In genomic region chr14:34089796-34090195, GRCm38 (mm10) we compare ENCODE assay signal across 19 mouse cellular contexts. TPM values are rescaled to one million over a fixed set of nuclear protein-coding genes. Genes with fewer than 3 reads are reported as not detected.
"Had no signal": no experiment of that assay in that cellular context is flagged by ENCODE, and none has a peak within 500 bp of the region (broad histone marks: within the 10 kb centered on the region; RNA-seq: fewer than 3 reads in every experiment).

No protein-coding gene starts in this region.

- H3K4me3 ChIP-seq: layer of hippocampus, adult 2 months; limb, embryonic 10.5 days; liver, embryonic 15.5 days; megakaryocyte, embryonic 14.5 days; midbrain, embryonic 12.5 days; neural tube, embryonic 15.5 days had no signal

- H3K27me3 ChIP-seq: liver, embryonic 15.5 days; megakaryocyte, embryonic 14.5 days; midbrain, embryonic 12.5 days; neural tube, embryonic 15.5 days had no signal

- H3K9me3 ChIP-seq: limb, embryonic 10.5 days; liver, embryonic 15.5 days; megakaryocyte, embryonic 14.5 days; midbrain, embryonic 12.5 days; neural tube, embryonic 15.5 days had no signal

- ATAC-seq: lung, postnatal 0 days; midbrain, embryonic 16.5 days had no signal

- H3K36me3 ChIP-seq: limb, embryonic 10.5 days; liver, embryonic 15.5 days; midbrain, embryonic 12.5 days; neural tube, embryonic 15.5 days had no signal

- H3K4me2 ChIP-seq: liver, embryonic 11.5 days; liver, embryonic 15.5 days; midbrain, embryonic 12.5 days; neural tube, embryonic 15.5 days had no signal

- DNase-seq: kidney, postnatal 4 days; lung, adult 2 months; lung, postnatal 4 days; thymus, postnatal 4 days had no signal

- H3K9ac ChIP-seq: liver, embryonic 15.5 days; midbrain, embryonic 12.5 days; neural tube, embryonic 15.5 days had no signal

- H3K27ac ChIP-seq: kidney, postnatal 0 days; layer of hippocampus, adult 2 months; limb, embryonic 10.5 days; liver, embryonic 15.5 days; midbrain, embryonic 12.5 days; neural tube, embryonic 15.5 days; stomach, postnatal 0 days had no signal

- H3K4me1 ChIP-seq: liver, embryonic 15.5 days; megakaryocyte, embryonic 14.5 days; midbrain, embryonic 12.5 days; neural tube, embryonic 15.5 days had no signal

RNA-seq across cellular contexts. Expression of gene A630023A22Rik, which starts 12.8 kb away (rescaled TPM):
- total RNA-seq: layer of hippocampus, adult 2 months; layer of hippocampus, postnatal 10 days; left cerebral cortex, postnatal 10 days had no signal
- polyA plus RNA-seq: kidney, postnatal 0 days; limb, embryonic 10.5 days; limb, embryonic 14.5 days; liver, embryonic 11.5 days; liver, embryonic 15.5 days; lung, adult 2 months; midbrain, embryonic 12.5 days; midbrain, embryonic 16.5 days; neural tube, embryonic 11.5 days had no signal

RNA-seq across cellular contexts. Expression of gene Antxrl, which starts 37.3 kb away (rescaled TPM):
- total RNA-seq: layer of hippocampus, adult 2 months; layer of hippocampus, postnatal 10 days; left cerebral cortex, postnatal 10 days had no signal
- polyA plus RNA-seq: kidney, postnatal 0 days; limb, embryonic 10.5 days; limb, embryonic 14.5 days; liver, embryonic 11.5 days; liver, embryonic 15.5 days; lung, adult 2 months; lung, postnatal 0 days; midbrain, embryonic 12.5 days; midbrain, embryonic 16.5 days; neural tube, embryonic 11.5 days; neural tube, embryonic 15.5 days; stomach, postnatal 0 days had no signal
